Mouse (Mus musculus): ENCODE measurements around the gene Immp2l.

The Immp2l gene

DNA sequence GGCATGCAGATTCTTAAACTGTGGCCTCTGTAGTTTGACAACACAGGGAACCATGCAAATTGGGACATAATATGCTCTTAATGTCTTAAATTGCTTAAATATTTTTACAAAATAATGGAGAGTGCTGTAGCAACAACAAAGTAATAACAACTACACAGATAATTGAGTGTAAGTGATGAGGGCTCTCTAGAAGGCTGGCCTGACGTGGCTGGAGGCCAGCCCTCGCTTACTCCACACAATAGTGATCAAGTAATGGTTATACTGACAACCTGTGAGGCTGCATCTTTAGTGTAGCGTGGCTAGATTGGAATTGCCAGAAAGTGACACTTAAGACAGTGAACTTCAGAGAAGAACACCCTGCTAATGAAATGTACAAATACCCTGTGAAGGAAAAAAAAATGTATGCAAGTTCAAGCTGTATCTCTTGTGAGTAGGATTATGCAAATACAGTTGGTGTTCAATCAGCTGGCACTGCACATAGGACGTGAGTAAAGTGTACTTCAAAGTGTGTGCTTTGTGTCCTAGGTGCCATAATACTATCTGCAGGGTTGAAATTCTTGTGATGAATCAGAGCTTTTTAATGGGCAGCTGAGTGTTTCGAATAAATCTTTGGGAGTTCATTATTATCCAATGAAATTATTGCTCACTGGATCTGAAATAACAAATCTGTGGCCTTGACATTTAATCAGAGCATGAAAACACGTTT is 445.4 kb downstream of the Immp2l start:
- no peak for DNase-seq

DNA sequence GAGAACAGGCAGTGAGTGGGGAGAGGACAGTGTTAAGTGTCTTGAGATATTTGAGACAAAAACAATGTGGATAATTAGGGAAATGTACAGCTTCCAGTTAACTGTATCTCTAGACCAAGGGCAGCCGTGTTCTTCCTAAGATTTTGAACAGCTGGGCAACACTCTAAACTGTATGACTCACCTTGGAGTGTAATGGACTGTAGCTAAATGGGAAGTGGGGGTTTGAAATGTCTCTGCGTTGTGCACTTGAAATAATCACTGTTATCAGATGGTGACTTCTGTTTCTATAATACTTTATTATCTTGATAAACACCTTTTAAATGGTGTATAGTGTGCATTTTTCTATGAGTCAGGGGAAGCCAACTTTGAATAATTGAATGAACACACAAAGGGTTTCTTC is 457.6 kb downstream of the Immp2l start:
- no peak for DNase-seq

DNA sequence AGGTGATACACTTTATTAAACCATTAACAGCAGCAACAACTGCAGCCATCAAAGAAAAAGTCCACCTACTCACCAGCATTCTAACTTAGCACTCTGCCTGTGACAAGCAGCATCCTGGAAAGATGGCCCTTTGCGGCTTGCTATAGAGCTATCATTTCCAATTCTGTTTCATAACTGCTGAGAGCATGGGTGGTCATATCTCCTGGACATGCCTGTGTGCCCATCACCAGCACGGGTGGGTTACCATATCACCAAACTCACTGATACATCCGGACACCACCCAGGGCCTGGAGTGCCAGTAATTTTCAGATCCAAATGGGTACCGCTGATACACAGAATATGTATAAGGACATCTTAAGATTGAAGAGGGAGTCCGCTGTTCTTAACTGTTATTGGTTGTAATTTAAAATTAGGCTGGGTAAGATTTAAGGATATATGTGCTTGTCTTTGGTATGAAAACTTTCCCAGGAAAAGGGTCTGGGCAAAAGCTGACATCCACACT is 459.3 kb downstream of the Immp2l start:
- no peak for DNase-seq

DNA sequence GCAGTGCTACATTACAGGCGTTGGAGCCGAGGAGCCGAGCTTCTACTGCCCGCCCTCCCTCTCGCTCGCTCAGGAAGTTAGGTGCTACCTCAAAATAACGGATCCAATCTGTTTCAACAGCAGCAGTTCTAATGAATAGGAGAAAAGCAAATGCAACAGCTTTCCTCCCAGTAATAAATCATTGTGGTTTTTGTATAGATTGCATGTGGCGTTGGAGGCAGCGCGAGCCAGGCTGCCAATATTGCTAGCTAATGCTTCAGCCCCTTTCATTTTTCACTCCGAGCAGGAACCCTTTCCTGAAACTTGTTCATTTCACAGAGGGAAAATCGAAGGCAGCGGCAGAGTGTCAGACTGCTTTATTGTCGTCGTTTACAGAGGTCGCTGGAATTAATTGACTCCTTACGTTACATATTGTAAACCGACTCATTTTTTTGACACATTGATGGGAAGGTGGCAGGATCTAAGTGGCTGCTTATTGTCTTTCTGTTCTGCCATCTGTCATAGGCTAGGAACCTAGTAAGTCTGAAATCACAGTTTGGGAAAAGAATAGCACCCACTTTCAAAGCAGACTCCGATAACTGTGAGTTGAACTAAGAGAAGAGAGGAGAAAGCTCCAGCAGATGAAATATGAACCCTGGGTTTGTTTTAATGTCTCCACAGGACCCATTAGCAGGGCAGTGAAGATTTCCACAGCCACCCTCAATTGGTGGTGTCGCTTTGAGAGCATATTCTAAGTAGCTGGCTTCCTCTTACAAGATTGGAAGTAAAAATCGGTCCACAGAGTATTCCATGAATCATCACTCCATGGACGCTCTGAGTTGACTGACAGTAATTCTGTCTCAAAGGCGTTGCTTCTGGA is 459.9 kb downstream of the Immp2l start:
- DNase-seq = no peak

DNA sequence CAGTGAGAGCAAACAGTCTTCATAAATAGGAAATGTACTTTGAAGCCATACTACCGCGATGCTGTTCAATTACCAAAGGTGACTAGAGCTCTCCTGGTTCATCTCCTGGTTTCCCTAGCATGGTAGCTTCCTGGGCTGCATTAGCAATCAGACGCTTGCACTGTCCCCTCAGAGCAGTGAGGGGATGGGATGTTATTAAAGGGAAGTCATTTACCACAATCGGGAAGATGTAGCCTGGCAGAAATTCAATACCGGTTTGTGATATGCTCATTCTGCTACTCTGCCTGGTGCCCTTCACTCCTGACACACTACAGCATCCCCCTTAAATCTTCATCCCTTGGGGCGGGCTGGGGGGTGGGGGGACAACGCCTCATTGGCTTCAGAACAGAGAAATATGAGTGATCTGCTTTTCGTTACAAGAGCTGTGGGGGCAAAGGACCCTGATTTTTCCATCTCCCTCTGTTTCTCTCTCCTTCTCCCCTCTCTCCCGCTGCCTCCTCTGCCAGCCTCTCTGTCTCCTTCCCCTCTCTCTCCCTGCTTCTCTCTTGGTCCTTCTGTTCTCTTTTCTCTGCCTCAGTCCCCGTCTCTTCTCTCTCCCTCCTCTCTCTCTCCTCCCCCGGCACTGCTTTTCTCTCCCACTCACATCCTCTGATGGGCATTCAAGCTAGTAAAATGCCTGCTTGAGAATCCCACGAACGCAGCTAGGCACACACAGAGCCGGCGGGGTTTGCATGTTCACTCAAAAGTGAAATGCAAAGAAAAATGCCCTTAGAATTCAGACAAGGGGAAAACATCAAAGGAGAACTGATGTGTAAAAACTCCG is 461.0 kb downstream of the Immp2l start:
- DNase-seq = peak; percentile 11

DNA sequence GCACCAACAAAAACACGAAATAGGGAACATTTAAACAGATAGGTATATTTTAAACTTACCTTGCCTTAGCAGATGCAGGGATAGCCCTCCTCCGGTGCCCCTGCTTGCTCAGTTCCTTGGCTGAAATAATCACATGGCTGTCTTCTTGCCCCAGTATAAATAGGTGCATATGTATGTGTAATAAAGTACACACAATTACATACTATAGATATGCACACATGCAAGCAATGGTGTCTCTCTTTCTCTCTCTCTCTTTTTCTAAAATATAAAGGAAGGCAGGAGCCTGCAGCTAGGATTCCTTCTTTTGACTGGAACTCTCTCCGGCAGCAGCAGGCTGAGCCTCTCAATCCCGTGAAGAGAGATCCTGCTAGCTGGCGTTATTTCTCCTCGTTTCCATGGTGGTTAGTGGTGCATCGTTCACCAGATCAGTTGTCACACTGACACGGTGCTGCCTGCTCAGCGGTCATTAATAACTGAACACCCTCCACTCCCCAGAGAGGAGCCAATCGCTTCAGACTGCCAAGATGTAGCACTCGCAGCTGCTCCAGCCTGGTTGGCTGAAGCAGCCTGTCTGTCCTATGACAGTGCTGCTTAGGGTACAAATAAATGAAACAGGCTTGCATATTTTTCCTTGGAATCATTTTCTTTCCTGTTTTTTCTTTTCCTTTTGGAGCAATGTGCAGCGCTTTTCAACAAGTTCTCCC is 461.8 kb downstream of the Immp2l start:
- DNase-seq = peak; percentile 57

DNA sequence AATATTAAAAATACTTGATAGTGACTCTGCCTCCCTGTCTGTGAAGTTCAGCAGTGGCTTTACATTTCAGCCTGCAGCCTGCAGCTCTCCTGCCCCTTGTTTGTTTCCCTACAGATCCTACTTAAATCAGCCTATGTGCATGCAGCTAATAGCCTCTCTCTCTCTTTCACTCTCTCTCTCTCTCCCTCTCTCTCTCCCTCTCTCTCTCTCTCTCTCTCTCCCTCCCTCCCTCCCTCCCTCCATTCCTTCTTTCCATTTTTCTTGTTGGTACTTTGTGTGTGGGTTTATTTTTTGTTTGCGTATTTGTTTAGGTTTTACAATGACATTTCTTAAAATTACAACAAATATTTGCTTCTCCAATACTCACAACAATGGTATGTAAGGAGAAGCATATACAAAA is 462.4 kb downstream of the Immp2l start, which contains the start of gene Lrrn3:
Lrrn3 (minus strand) TSS at position 101 of the 400 bp plus-strand sequence.
- no peak for DNase-seq

DNA sequence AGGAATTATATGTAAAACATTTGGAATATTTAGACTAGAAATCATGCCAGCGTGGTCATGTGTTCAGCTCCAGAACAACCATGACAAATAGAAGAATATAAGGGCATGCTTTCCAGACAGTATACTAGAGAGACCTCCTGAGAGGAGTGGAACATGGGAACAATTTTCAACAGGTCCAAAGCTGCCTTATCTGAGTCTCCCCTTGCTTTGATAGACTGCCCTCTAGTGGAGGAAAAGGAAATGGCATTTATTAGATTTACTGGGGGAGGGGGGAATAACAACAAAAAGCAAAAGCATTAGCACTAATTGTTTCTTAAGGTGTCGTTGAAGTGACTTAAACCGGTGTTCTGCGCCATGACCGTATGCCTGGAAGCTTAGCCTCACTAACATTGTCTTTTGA is 463.1 kb downstream of the Immp2l start:
- no peak for DNase-seq

DNA sequence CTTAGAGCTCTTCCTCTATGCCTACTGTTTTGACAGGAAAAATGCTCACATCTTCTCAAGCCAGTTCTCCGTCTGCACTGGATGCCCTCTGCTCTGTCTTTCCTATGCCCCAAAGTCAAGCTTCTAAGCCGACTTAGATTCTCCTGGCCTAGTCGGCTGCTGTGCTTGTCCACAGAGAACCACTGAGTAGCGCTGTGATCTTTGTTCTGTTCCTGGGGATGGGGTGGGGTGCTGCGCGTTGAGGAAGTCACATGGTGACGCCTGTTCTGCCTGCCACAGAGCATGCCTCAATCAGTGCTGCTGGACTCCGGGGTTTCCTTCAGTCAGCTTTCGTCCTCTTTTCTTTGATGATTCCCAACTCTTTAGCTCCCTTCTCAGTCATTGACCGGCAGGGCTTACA is 470.7 kb downstream of the Immp2l start:
- no peak for DNase-seq

DNA sequence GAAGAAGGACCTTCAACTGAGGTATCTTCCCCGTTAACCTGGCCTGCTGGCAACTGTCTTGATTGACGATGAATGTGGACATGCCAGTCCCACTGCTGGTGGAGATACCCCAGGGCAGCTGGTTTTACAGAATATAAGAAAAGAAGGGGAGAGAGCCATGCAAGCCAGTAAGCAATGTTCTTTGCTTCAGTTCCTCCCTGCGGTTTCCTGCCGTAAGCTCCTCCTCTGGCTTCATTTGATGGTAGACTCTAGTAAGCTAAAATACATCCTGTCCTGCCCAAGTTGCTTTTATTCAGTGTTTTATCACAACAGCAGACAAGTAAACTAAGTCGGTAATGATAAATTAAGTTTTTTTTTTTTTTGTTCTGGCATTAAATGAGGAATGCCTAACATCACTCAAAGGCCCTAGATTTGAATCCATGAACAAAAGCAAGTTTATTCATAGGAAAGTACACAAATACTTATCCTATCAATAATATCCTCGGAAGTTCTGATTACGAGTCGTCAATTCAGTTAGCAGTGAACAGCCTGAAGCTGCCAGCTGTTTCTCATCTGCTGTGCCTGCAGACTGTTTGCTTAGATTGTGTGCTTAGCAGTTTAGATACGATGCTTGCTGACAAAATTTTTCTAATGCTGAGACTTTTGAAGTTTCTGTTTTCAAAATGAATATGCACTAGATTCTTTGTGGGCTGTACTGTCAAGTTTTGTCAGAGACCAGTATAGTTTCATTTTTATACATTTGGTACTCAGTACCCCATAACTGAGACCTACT is 476.3 kb downstream of the Immp2l start:
- DNase-seq = peak; percentile 12

DNA sequence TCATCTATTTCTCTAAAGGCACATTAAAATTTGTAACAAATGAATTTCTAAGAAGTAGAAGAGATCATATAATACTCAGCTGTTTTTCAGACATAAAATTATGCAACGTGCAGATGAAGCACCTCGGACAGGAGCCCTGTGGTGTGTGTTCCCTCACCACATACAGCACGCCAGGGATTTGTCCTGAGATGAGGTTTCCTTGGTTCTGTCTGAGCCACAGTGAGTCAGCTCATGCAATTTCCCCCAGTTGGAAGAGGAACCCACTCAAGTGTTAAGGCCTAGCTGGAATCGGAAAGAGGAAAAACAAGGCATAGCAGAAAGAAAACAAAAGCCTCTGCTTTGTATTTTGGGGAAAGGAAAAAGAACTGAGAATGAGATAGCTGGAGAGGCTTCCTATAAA is 484.7 kb downstream of the Immp2l start:
- no peak for DNase-seq

DNA sequence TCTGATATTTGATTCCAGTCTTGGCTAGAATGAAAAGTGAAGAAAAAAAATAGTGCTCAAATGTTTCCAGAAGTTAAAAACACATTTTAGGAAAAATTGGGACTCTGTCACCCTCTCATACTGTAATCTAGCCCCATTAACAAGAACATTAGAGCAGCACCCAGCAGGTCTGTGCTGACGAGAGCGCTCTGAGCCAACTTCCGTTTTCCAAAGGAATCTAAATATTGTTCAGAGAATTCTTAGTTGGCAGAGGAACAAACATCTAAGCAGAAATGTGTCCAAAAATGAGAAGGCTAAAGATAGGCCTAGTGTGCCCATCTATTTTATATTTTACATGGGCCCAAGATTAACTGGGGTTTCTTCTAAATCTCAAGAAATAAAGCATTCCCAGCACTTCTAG is 486.7 kb downstream of the Immp2l start:
- no peak for DNase-seq

DNA sequence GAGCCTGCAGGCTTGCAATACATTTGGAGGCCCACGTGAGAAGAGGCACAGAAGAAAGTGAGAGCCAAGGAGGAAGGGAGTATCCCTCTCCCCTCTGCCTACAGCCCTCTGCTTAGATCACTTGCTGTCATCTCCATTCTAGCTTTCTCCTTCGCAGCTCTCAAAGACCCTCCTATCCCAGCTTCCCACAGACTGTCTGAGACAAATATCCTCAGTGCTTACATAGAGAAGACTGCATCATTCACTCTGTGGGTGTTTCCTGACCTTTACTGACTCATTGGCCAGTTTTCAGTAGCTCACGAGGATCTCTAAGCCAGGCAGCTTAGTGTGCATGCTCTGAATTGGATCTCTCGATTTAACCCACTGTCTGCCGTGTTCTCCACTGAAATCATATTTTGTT is 495.0 kb downstream of the Immp2l start:
- DNase-seq = no peak

DNA sequence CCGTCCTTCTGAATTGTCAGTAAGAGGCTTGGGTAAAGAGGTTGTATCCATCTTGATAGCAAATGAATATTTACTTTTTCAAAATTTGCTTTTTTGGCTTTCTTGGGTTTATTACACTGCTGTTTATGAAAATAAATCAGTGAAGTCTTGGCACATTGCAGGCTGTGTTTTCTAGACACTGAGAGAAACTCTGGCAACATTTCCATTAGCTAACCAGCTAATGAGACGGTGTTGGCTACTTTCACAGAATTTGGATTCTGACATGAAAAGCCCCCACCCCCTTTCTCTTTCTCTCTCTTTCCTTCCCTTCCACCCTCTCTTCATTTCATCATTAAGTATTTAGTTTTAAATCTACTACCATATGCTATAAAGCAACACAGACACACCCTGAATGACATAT is 496.4 kb downstream of the Immp2l start:
- no peak for DNase-seq

DNA sequence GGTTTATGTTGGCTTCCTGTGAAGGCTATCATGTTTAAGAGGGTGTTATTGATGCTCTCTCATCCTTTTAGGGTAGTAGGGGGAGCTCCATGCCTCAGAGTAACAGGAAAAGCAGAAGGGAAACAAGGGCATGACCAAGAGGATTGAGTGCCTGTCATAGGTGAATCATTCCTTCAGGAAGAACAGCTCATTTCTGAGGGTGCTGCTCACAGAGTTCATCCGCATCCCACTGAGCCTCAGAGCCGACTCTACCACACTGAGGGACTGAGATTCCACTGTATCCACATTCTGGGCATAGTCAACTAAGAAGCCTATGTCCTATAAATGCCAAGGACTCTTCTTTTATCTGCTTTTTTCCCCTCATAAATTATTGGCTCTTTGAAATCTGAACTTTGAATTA is 497.8 kb downstream of the Immp2l start:
- no peak for DNase-seq

DNA sequence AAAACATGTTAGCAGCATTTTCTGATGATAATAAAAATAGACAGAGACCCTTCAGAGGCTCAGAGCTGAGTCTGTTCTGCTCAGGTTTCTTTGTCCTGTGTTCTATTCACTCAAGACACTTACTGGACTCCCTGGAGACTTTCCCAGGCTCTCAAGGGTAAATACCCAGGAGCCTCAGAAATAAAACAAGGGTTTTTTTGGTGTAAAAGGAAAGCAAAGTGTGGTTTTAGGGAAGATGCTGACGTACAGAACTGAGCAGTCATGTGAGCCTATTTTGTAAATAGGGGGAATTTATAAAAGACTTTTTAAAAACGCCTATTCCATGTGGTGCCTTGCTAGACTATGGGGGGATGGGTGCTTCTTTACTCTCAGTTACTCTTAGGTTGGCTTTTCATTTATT is 502.8 kb downstream of the Immp2l start:
- no peak for DNase-seq

DNA sequence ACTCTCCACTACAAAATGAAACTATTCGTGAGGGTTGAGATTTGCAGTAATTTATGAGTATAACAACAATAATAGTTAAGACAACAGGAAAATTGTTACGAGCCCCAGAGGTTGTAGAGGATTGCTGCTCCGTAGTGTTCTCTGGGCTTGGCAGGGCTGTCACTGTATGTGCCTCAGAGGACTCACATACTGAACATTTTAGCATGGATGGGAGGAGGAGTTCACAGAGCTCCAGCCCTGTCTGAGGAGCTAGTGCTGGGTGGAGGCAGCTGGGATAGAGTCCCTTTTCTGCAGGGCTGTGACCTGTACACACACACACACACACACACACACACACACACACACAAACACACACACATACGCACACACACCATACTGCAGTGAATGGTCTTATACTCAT is 504.5 kb downstream of the Immp2l start:
- no peak for DNase-seq

DNA sequence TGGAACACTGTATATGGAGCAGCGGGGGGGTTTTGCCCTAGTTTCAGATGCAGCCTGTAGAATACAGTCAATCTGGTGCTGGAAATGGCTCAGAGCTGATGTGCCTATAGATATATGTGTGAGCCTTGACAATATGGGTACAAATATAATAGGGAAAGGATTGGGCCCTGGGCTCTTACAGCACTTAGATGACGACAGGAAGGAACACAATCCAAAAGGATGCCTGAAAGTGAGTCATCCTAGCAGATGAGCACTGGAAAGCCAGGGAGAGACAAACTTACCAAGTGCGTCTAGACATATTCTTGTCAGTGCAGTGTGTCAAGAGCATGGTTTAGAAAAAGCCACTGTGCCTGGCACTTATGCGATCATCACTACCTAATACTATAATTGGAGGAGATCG is 516.1 kb downstream of the Immp2l start:
- no peak for DNase-seq

DNA sequence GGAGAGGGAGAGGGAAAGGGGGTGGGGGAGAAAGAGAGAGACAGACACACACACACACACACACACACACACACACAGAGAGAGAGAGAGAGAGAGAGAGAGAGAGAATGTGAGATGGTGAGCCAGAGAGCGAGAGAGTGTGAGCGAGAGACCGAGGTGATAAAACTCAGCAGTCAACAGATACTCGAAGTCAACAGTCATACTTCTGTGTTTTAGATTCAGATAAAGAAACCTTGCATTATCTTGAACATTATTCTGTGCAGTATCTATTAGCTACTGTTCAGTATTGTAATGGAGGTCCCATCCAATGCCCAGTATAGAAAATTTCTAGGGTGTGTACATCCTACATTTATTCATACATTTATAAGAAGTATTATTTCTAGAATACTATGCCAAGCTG is 527.7 kb downstream of the Immp2l start:
- no peak for DNase-seq

DNA sequence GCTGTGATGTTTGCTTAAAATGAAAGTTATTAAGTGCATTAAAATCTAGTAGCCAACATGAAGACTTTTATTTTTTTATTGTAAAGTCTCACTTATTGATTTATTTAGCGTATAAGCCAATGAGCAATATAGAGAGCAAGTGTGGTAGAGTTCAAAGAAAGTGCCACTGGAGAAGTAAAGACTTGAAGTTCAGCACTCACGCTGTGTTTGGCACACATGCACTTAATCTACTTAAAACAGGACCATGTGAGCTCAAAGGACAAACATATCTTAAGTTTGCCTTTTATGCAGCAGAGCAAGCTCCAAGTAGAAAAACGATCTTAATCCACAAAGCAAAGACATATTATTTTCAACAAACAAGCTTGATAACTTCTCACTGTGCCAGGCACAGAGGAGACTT is 533.9 kb downstream of the Immp2l start:
- DNase-seq = no peak

DNA sequence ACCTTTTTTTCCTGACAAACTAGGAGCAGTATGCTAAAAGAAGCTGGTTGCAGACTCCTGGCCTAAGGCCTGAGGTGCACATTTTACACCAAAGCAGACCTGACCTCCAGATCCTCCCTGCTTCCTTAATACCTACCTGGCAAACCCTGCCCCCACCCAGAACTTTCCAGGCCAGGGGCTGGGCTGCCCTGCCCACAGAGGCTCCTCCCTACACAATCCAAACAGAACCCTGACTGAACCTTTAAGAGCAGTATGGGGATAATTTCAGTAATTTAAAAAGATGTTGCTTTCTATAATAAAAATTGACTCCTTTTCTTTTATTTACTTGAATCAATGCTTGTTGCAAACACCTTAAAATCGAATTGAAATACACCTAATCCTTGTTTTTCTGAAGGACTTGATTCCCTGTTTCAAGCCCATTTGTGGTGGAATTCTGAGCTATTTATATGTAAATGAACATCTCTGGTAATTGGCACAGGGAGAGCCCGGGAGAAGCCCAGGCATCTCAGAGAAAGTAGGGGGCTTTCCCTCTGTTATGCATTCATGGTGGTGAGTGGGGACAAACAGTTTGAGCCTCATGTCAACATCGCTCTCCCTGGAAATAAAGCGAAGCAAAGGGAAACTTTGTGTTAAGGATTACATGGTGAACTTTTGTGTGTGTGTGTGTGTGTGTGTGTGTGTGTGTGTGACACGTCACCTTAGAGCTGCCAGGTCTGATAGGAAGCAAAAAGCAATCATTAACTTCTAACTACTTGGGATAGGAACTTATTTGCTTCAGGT is 535.3 kb downstream of the Immp2l start:
- peak; percentile 26 for DNase-seq
